Mouse (Mus musculus) liver, embryonic 14.5 days (tissue): ENCODE measurements around the gene Msh5.

ENCODE experiments used
- CTCF ChIP-seq: IDR thresholded peaks from 2 replicates; pipeline ENCODE4 v1.5.1; 2016; ENCODE audit warnings: antibody characterized with exemption, low read depth, control low read depth
- EP300 ChIP-seq: IDR thresholded peaks from 2 replicates; pipeline ENCODE4 v1.6.1; 2016; ENCODE audit warnings: antibody characterized with exemption, low read depth

- peak; percentile 23; the same call in 1 of the 2 replicates for TF ChIP-seq CTCF
- no peak; the same call in 1 of the 2 replicates for TF ChIP-seq EP300
Measured at GRCm38 (mm10) chr17:35002153-35002865, 44.2 kb downstream of the Msh5 start.
